Mouse (Mus musculus): ENCODE results near the gene Pi4k2a. TPM values are rescaled to one million over a fixed set of nuclear protein-coding genes. Genes with fewer than 3 reads are reported as not detected.

Pi4k2a gene
- polyA plus RNA-seq (2012; rRNA removed; ENCODE audit: low replicate concordance): 33.2 and 36.6 TPM in 2 replicates

DNA sequence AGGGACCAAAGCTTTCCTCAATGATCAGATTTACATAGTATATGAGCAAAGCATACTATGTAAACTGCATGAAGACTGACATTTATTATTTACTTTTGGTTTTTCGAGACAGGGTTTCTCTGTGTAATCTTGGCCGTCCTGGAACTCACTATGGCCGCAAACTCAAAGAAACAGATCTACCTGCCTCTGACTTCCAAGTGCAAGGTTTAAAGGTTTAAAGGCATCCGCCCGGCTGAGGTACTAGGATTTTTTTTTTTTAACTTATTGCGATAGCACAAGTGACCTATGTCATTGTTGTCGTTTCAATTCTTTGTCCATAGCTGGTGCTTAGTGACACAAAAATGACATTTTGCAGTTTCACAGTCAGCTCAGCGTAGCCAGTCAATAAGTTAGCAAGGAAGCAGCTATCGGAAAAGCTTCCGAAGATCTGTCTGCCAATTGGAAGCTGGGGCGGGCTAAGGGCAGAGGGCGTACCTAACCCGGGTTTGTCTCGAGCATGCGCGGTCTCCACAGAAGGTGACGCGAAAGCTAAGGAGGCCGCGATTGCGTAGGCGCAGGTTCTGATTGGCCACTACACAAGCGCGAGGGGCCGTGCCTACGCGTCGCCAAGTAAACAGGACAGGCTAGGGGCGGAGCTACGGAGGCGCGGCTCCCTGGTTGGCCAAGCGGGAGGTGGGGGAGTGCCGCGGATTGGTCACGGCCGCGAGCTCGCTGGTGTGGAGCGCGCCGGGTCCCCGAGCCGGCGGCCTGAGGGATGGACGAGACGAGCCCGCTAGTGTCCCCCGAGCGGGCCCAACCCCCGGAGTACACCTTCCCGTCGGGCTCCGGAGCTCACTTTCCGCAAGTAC, at the start of gene Pi4k2a:
Pi4k2a (plus strand) TSS at position 723 of the 848 bp plus-strand sequence.

DNA sequence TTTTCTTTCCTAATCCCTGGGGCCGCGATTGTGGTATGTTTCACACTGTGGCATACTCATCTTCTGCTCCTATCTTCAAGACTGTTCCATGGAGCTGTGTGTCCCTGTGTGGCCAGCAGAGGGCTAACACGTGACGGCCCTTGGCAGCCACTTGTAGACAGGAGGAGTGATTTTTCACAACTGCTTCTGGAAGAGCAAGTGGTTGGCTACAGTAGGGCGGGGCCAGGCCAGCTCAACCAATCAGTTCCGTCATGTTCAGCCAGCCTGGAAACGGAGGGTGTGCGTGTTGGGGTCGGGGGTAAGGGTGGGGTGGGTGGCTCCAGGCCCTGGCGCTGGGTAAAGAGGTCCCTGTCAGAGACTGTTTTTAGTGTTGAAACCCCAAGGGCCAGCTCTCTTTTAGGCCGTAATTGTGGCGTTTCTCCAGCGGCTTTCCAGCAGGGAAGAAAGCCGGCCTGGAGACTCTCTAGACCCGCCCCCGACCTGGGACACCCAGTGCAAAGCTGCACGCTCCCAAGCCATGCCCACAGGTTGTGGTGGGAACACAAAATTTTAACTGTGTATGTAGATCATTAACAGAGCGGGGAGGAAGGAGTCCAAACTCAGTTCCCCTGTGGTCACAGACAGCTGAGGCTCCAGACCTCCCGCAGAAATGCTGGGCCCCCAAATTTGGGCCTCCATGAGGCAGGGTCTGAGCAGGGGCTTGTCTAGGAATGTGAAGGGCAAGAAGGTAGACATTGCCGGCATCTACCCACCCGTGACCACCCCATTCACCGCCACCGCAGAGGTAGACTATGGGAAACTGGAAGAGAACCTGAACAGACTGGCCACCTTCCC, 44.8 kb upstream of the Pi4k2a start, which contains the start of gene Hoga1:
Hoga1 (plus strand) TSS at position 342 of the 834 bp plus-strand sequence.

DNA sequence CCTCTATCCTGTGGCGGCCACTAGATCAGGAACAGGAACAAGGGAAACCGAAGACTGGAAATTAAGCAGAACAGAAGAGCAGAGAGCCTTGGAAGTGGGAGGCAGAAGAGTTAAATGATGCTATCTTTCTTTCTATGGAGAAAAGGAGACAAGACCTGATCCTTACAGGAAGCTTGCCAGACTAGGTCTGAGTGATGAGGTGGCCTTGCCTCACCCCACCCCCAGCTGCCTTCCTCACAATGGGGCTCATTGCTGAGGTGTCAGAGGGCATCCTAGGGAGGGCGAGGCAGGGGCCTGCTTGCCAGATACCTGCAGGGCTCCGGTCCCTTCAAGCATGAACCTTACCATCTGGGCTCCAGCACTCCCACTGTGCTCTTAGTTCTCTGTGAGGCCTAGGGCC, 38.3 kb upstream of the Pi4k2a start, which contains the start of gene 4933411K16Rik:
4933411K16Rik (plus strand) TSS at position 301 of the 400 bp plus-strand sequence.

DNA sequence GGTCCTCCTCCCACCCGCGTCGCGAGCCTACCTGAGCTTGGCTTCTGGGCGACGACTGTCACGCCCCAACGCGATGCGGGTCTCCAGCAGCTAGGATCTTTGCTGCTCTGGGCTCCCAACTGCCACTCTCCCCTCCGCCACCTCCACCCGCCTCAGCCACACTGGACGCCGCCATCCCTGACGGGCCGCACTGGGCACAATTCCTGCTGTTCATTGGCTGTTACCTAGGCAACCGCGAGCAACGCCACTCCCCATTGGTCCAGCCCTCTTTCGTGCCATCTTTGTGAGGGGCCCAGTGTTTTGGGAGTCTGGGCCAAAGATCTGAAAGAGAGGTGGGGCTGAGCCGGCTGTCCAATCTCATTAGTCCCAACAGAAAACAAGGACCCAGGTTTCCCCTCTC, 4.1 kb upstream of the Pi4k2a start, which contains the start of gene Morn4:
Morn4 (minus strand) TSS at position 192 of the 400 bp plus-strand sequence.

DNA sequence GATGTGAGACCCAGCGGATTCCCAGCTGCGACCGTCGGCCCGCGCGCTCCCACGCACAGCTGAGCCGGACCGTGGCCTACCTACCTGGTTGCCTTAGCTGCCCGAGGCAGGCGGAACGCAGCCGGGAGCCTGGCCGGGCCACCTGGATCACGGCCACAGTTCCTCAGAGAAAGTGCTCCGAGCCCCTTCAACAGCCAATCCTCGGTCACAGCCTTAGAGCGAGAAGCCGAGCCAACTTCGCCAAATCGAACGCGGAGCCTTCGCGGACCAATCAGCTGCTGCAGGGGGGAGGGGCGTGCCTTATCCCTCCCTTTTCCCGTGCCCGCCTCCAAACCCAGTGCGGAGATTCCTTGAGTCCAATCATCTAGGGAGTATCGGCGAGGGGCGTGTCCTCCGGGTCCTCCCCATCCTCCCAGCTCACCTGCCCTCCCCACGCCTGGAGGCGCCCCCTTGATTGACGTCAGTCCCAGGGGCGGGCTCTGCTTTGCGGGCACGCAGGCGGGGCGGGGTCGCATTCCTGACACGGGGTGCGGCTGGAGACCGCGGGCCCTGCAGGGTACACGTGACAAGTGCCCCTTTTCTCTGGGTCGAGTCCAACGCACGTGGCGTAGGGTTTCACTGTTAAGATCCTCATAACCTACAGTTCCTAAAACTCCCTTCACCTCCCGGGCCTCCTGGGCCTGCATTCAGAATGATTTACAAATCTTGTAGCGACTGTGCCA, 38.7 kb downstream of the Pi4k2a start, which contains the start of gene Avpi1:
Avpi1 (minus strand) TSS at position 273 of the 722 bp plus-strand sequence.

DNA sequence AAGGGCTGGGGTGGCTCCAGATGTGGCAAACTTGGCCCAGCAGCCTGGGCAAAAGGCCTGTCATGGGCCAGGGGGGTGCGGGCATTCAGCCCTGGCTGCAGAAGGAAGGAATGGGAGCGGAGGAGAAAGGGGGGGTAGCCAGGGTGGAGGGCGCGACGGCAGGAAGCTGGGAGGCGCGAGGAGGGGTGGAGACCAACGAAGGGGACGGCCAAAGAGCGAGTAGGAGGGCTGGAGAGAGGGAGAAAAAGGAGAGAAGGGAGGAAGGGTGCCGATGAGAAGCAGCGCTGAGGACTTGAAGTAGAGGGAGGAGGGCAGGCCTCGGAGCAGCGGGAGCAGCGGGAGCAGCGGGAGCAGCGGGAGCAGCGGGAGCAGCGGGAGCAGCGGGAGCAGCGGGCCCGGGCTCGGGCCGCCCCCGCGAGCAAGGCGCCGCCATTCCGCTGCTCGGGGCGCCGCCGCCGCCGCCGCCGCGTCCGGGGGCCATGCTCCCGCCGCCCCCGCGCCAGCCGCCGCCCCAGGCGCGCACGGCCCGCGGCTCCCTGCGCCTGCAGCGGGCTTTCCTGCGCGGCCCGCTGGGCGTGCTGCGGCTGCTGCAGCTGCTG, 57.0 kb downstream of the Pi4k2a start, which contains the start of gene Marveld1:
Marveld1 (plus strand) TSS at position 231 of the 599 bp plus-strand sequence.

DNA sequence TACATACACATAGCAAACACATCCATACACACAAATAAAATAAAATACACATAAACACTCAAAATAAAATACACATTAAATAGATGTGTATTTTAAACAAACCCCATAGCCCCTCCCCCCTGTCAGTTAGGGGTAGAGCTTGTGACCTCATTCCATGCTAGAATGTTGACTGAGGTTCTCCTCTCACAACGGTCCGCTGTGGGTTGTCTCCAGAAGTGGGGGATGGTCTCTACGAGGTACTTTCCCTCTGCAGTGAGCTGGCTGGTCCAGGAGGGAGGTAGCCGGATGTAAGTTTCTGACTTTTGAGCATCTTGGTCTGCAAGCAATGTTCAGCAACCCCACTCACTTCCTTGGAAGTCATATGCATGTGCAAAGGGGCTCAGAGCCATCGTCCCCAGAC, 73.5 kb downstream of the Pi4k2a start, which contains the start of gene Zfyve27:
Zfyve27 (plus strand) TSS at position 188 of the 400 bp plus-strand sequence.

Other genes starting within 250 kb of the Pi4k2a start
- 2.9 and 8.2 TPM in 2 replicates for gene Frat2, start 242.3 kb upstream of the Pi4k2a start, polyA plus RNA-seq (2012; rRNA removed; ENCODE audit: low replicate concordance)
- 7.6 and 10.6 TPM in 2 replicates for gene Rrp12, start 194.3 kb upstream of the Pi4k2a start, polyA plus RNA-seq (2012; rRNA removed; ENCODE audit: low replicate concordance)
- 278 and 280 TPM in 2 replicates for gene Pgam1, start 178.5 kb upstream of the Pi4k2a start, polyA plus RNA-seq (2012; rRNA removed; ENCODE audit: low replicate concordance)
- 10.3 and 14.7 TPM in 2 replicates for gene Exosc1, start 157.0 kb upstream of the Pi4k2a start, polyA plus RNA-seq (2012; rRNA removed; ENCODE audit: low replicate concordance)
- 104 and 105 TPM in 2 replicates for gene Zdhhc16, start 157.0 kb upstream of the Pi4k2a start, polyA plus RNA-seq (2012; rRNA removed; ENCODE audit: low replicate concordance)
- gene Mms19, start 109.3 kb upstream of the Pi4k2a start, polyA plus RNA-seq (2012; rRNA removed; ENCODE audit: low replicate concordance): 70.6 and 91.6 TPM in 2 replicates
- 36.5 and 41.0 TPM in 2 replicates for gene Ubtd1, start 108.7 kb upstream of the Pi4k2a start, polyA plus RNA-seq (2012; rRNA removed; ENCODE audit: low replicate concordance)
- gene Ankrd2, start 54.5 kb upstream of the Pi4k2a start, polyA plus RNA-seq (2012; rRNA removed; ENCODE audit: low replicate concordance): 0.12 and 8.7 TPM in 2 replicates
- 3.9 and 4.8 TPM in 2 replicates for gene Hoga1, start 44.9 kb upstream of the Pi4k2a start, polyA plus RNA-seq (2012; rRNA removed; ENCODE audit: low replicate concordance)
- gene 4933411K16Rik, start 38.2 kb upstream of the Pi4k2a start, polyA plus RNA-seq (2012; rRNA removed; ENCODE audit: low replicate concordance): 0.69 and 0.82 TPM in 2 replicates
- 4.9 and 5.3 TPM in 2 replicates for gene Morn4, start 4.1 kb upstream of the Pi4k2a start, polyA plus RNA-seq (2012; rRNA removed; ENCODE audit: low replicate concordance)
- gene Avpi1, start 38.6 kb downstream of the Pi4k2a start, polyA plus RNA-seq (2012; rRNA removed; ENCODE audit: low replicate concordance): 14.4 and 29.2 TPM in 2 replicates
- 95.8 and 131 TPM in 2 replicates for gene Marveld1, start 56.9 kb downstream of the Pi4k2a start, polyA plus RNA-seq (2012; rRNA removed; ENCODE audit: low replicate concordance)
- 42.5 and 51.1 TPM in 2 replicates for gene Zfyve27, start 73.5 kb downstream of the Pi4k2a start, polyA plus RNA-seq (2012; rRNA removed; ENCODE audit: low replicate concordance)
- gene Sfrp5, start 111.8 kb downstream of the Pi4k2a start, polyA plus RNA-seq (2012; rRNA removed; ENCODE audit: low replicate concordance): 27.7 and 32.3 TPM in 2 replicates
- gene Golga7b, start 157.1 kb downstream of the Pi4k2a start, polyA plus RNA-seq (2012; rRNA removed; ENCODE audit: low replicate concordance): 1.8 and 1.9 TPM in 2 replicates